8 mouse cellular contexts compared by ENCODE assay signal in the genomic region with DNA sequence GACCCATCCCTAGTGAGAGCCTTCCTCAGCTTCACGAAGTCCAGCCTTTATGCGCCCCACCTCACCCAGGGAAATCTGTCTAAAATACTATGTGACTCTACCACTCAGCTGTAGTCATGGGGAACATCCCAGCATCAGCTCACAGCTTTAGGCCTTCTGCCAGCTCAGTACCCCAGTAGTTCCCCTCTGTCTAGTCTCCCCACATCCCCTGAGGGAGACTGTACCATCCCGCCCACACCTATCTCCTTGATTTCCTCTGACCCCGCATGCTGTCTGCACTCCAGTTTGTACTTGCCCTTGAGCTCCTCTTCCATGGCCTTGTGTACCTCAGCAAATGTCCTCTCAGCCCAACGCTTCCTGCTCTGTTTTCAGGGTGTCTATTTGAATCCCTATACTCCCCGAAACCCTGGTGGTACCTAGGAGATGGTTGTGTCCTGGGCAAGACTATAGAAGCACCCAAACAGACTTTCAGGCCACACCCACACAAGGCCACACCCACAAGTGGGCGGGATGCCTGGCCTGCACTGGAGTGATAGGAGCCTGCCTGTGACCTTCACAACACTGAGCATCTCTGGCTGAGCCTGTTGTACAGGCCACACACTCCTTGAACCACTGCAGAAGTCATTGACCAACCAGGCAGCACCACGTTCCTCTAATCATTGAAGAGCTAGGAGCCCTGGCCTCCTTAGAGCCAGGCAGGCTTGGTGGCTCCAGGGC. TPM values are rescaled to one million over a fixed set of nuclear protein-coding genes. Genes with fewer than 3 reads are reported as not detected.
A peak's percentile ranks its signal among the peaks of the same experiment; 100 is the strongest.
DNase-seq lines count a peak whose midpoint lies in the region; ATAC-seq and TF ChIP-seq lines count a peak whose summit lies in the region.

No protein-coding gene starts in this region.

- peak; percentile 71 for ATAC-seq in lung, embryonic 14.5 days (ENCODE audit: insufficient read depth)

- no peak for TF ChIP-seq CTCF in lung, embryonic 14.5 days (IDR thresholded peaks at IDR 0.05; ENCODE audit: low read depth)

- peak; percentile 33 for DNase-seq in lung, embryonic 14.5 days
- DNase-seq in lung, adult 18-20 months = no peak
- peak; percentile 80 for DNase-seq in adrenal gland, adult 2 months
- DNase-seq in heart, postnatal 4 days = peak; percentile 34
- peak; percentile 73 to 88 for DNase-seq in spleen, postnatal 36 days (ENCODE audit: low spot score in 2 of 2)
- DNase-seq in midbrain, embryonic 10.5 days (ENCODE audit: low spot score) = no peak
- no peak for DNase-seq in gastrocnemius, postnatal 4 days (ENCODE audit: low spot score in 2 of 2)
- no peak for DNase-seq in layer of hippocampus, postnatal 14 days (ENCODE audit: low spot score in 2 of 2)

- H3K36me3 ChIP-seq in lung, embryonic 14.5 days (ENCODE audit: insufficient read depth) = no peaks in the 10 kb centered on the region
- H3K36me3 ChIP-seq in midbrain, embryonic 10.5 days = peaks cover 52% of the 10 kb centered on the region

- 63% methylated on average over 8 of the region's 8 CpGs for WGBS in lung, embryonic 14.5 days
- 63% methylated on average over 8 of the region's 8 CpGs for WGBS in midbrain, embryonic 10.5 days

- no peaks in the 10 kb centered on the region for H3K9me3 ChIP-seq in lung, embryonic 14.5 days (ENCODE audit: low read depth, low read length)
- no peaks in the 10 kb centered on the region for H3K9me3 ChIP-seq in midbrain, embryonic 10.5 days (replicated peaks)

- H3K9ac ChIP-seq in lung, embryonic 14.5 days = no peak overlapping the region

- no peaks in the 10 kb centered on the region for H3K27me3 ChIP-seq in lung, embryonic 14.5 days (ENCODE audit: insufficient read depth, low read length)
- H3K27me3 ChIP-seq in midbrain, embryonic 10.5 days (ENCODE audit: low read depth, poor library complexity, severe bottlenecking) = no peaks in the 10 kb centered on the region

- no peak overlapping the region for H3K4me3 ChIP-seq in lung, embryonic 14.5 days (ENCODE audit: low read depth, low read length)
- H3K4me3 ChIP-seq in midbrain, embryonic 10.5 days = no peak overlapping the region

- no peaks in the 10 kb centered on the region for H3K4me1 ChIP-seq in lung, embryonic 14.5 days (ENCODE audit: insufficient read depth)
- peaks cover 6% of the 10 kb centered on the region; the same call in 1 of the 2 replicates for H3K4me1 ChIP-seq in midbrain, embryonic 10.5 days

- no peak overlapping the region for H3K27ac ChIP-seq in lung, embryonic 14.5 days (ENCODE audit: low read depth)
- H3K27ac ChIP-seq in midbrain, embryonic 10.5 days (replicated peaks) = no peak overlapping the region

- H3K4me2 ChIP-seq in lung, embryonic 14.5 days = no peak overlapping the region

RNA-seq across cellular contexts. Expression of a gene that starts 26.4 kb away (rescaled TPM):
- polyA plus RNA-seq in lung, embryonic 14.5 days (2014; fragmentation: Nextera tagmentation; extraction: Ambion mirVana) = 18.2 and 22.2 TPM in 2 replicates
- total RNA-seq in adrenal gland, adult 2 months (2021) = 1 to 10 TPM in 1 of 2 experiments, under 1 TPM in 1; 0.93 to 1.0 TPM
- 6.2 and 7.1 TPM in 2 replicates for polyA plus RNA-seq in adrenal gland, adult 2 months (2012; rRNA removed)
- 1 to 10 TPM; 2.7 to 3.8 TPM for total RNA-seq in heart, postnatal 4 days (2021)
- 40.1 and 59.3 TPM in 2 replicates for polyA plus RNA-seq in midbrain, embryonic 10.5 days (2016; fragmentation: Nextera tagmentation; extraction: Ambion mirVana)
- 10 to 100 TPM; 43.2 to 53.4 TPM for total RNA-seq in gastrocnemius, postnatal 4 days (2021)
- total RNA-seq in layer of hippocampus, postnatal 14 days (2021) = 1 to 10 TPM; 7.9 to 9.6 TPM

RNA-seq across cellular contexts. Expression of a gene that starts 30.4 kb away (rescaled TPM):
- polyA plus RNA-seq in lung, embryonic 14.5 days (2014; fragmentation: Nextera tagmentation; extraction: Ambion mirVana) = not detected in 2 replicates
- total RNA-seq in adrenal gland, adult 2 months (2021) = not detected
- not detected in 2 replicates for polyA plus RNA-seq in adrenal gland, adult 2 months (2012; rRNA removed)
- total RNA-seq in heart, postnatal 4 days (2021) = not detected
- polyA plus RNA-seq in midbrain, embryonic 10.5 days (2016; fragmentation: Nextera tagmentation; extraction: Ambion mirVana) = 0.31 TPM in 1 of 2 replicates, not detected in the other
- total RNA-seq in gastrocnemius, postnatal 4 days (2021) = not detected
- total RNA-seq in layer of hippocampus, postnatal 14 days (2021) = under 1 TPM in 1 of 2 experiments, not detected in 1; 0.46 TPM

RNA-seq across cellular contexts. Expression of a gene that starts 55.8 kb away (rescaled TPM):
- 4.7 and 28.1 TPM in 2 replicates for polyA plus RNA-seq in lung, embryonic 14.5 days (2014; fragmentation: Nextera tagmentation; extraction: Ambion mirVana)
- total RNA-seq in adrenal gland, adult 2 months (2021) = 100 to 1,000 TPM in 1 of 2 experiments, 10 to 100 TPM in 1; 51.1 to 150 TPM
- 19.0 and 24.8 TPM in 2 replicates for polyA plus RNA-seq in adrenal gland, adult 2 months (2012; rRNA removed)
- 1,000 to 10,000 TPM; 6,197 to 6,868 TPM for total RNA-seq in heart, postnatal 4 days (2021)
- 7.2 and 11.0 TPM in 2 replicates for polyA plus RNA-seq in midbrain, embryonic 10.5 days (2016; fragmentation: Nextera tagmentation; extraction: Ambion mirVana)
- total RNA-seq in gastrocnemius, postnatal 4 days (2021) = 100 to 1,000 TPM; 453 to 501 TPM
- 100 to 1,000 TPM; 137 to 138 TPM for total RNA-seq in layer of hippocampus, postnatal 14 days (2021)

RNA-seq across cellular contexts. Expression of a gene that starts 55.9 kb away (rescaled TPM):
- polyA plus RNA-seq in lung, embryonic 14.5 days (2014; fragmentation: Nextera tagmentation; extraction: Ambion mirVana) = not detected in 2 replicates
- not detected for total RNA-seq in adrenal gland, adult 2 months (2021)
- 0.34 and 0.64 TPM in 2 replicates for polyA plus RNA-seq in adrenal gland, adult 2 months (2012; rRNA removed)
- total RNA-seq in heart, postnatal 4 days (2021) = under 1 TPM; 0.59 to 0.60 TPM
- not detected in 2 replicates for polyA plus RNA-seq in midbrain, embryonic 10.5 days (2016; fragmentation: Nextera tagmentation; extraction: Ambion mirVana)
- total RNA-seq in gastrocnemius, postnatal 4 days (2021) = under 1 TPM; 0.60 to 0.81 TPM
- 1 to 10 TPM; 1.5 to 2.6 TPM for total RNA-seq in layer of hippocampus, postnatal 14 days (2021)

Comparison
In these comparisons a context has a peak if more than half of its experiments do, and no peak if none do; other contexts are left out.
1. DNase-seq: peak in lung, embryonic 14.5 days (single experiment), adrenal gland, adult 2 months (single experiment), heart, postnatal 4 days (single experiment) and spleen, postnatal 36 days (2 of 2); none in lung, adult 18-20 months (0 of 2), midbrain, embryonic 10.5 days (single experiment), gastrocnemius, postnatal 4 days (0 of 2) and layer of hippocampus, postnatal 14 days (0 of 2).
2. RNA of a gene that starts 26.4 kb away (total RNA-seq): 43.2 to 53.4 TPM in gastrocnemius, postnatal 4 days; 7.9 to 9.6 TPM in layer of hippocampus, postnatal 14 days, 2.7 to 3.8 TPM in heart, postnatal 4 days and 0.93 to 1.0 TPM in adrenal gland, adult 2 months; every median in the first group is over 4 times any median in the second.
3. RNA of a gene that starts 55.8 kb away (total RNA-seq): 6,197 to 6,868 TPM in heart, postnatal 4 days; 453 to 501 TPM in gastrocnemius, postnatal 4 days, 51.1 to 150 TPM in adrenal gland, adult 2 months and 137 to 138 TPM in layer of hippocampus, postnatal 14 days; every median in the first group is over 10 times any median in the second.